Mouse (Mus musculus) hindbrain, embryonic 13.5 days (tissue): ENCODE results near the gene Wap. TPM values are rescaled to one million over a fixed set of nuclear protein-coding genes. Genes with fewer than 3 reads are reported as not detected.
"Not testable (repeated sequence)": the region's sequence is repeated elsewhere in the genome, so short reads cannot be mapped to it uniquely, and the experiment has no call there.

Experiments
- ATAC-seq: fragments of 200-750 bp; cut with Nextera tagmentation; 2 replicates; pipeline ENCODE4 v1.8.0; 2017; ENCODE audit warnings: moderate TSS enrichment; ENCODE audit not compliant: low FRiP score
- H3K27ac ChIP-seq: fragments of 300-500 bp; sonication (generic); 2 replicates; pipeline ENCODE4 v1.5.1; 2015; ENCODE audit warnings: inconsistent platforms, mild to moderate bottlenecking, moderate library complexity
- H3K27me3 ChIP-seq: fragments of 300-500 bp; sonication (generic); 2 replicates; pipeline ENCODE4 v1.6.1; 2015; ENCODE audit warnings: mild to moderate bottlenecking, inconsistent platforms
- H3K36me3 ChIP-seq: fragments of 300-500 bp; sonication (generic); 2 replicates; pipeline ENCODE4 v1.6.1; 2015; ENCODE audit warnings: mild to moderate bottlenecking, inconsistent platforms
- H3K4me1 ChIP-seq: fragments of 300-500 bp; sonication (generic); replicated peaks from 2 replicates; pipeline ENCODE4 v1.6.1; 2015; ENCODE audit warnings: inconsistent platforms
- H3K4me2 ChIP-seq: fragments of 300-500 bp; sonication (generic); 2 replicates; pipeline ENCODE4 v1.6.1; 2015; ENCODE audit warnings: inconsistent platforms, mild to moderate bottlenecking, moderate library complexity
- H3K4me3 ChIP-seq: fragments of 300-500 bp; sonication (generic); 2 replicates; pipeline ENCODE4 v1.5.1; 2015; ENCODE audit warnings: mild to moderate bottlenecking, inconsistent platforms
- H3K9ac ChIP-seq: fragments of 300-500 bp; sonication (generic); 2 replicates; pipeline ENCODE4 v1.6.1; 2015; ENCODE audit warnings: mild to moderate bottlenecking, inconsistent platforms
- H3K9me3 ChIP-seq: fragments of 300-500 bp; sonication (generic); 2 replicates; pipeline ENCODE4 v1.6.1; 2016; ENCODE audit warnings: inconsistent platforms
- WGBS: fragments of 180-500 bp; shearing (Covaris S2); methylation state at CpG from one replicate; pipeline ENCODE4 v1.1.7; 2015; 5-methylcytosine and 5-hydroxymethylcytosine counted together
- polyA plus RNA-seq: library from polyadenylated mRNA; unstranded; fragments of >200 nt; fragmentation: Nextera tagmentation; extraction: Ambion mirVana; gene quantifications from 2 replicates; pipeline ENCODE4 v1.2.1, GENCODE M21; 2015

Gene Wap
- polyA plus RNA-seq, 1 experiment from 2014 or later, result not detected

DNA sequence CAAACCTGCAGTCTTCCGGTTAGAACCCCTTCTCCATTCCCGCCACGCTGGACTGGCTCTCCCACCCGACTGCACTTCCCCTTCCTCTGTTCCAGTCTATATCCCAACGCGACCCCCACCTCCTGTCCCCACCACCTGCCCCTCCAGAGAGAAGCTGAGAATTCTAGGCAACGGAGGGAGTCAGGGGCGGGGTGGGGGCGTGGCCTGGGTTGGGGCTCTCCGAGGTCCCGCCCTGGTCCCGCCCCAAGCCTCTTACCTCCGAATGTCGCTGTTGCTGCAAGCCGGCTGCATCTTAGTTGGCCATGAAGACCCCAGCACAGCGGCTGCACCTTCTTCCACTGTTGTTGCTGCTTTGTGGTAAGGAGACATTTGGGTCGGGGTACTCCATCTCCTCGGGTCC is 19.8 kb upstream of the Wap start, which contains the start of gene Ramp3:
Gene Ramp3, plus strand, starts transcription at position 251 of the 400 bp plus-strand sequence.
- WGBS, result under 1% methylated on average over 18 of the region's 18 CpGs
- Histone ChIP-seq H3K9me3 (no peaks in the 10 kb centered on the region), H3K27me3 (peaks cover 18% of the 10 kb centered on the region), H3K4me1 (peaks cover 31% of the 10 kb centered on the region), H3K27ac (no peak within 1 kb of the TSS), H3K36me3 (no peaks in the 10 kb centered on the region), H3K4me3 (peak within 1 kb of the TSS; percentile 45), H3K4me2 (peak within 1 kb of the TSS; percentile 77), H3K9ac (peak within 1 kb of the TSS; percentile 71)
- peak; percentile 61 for ATAC-seq

DNA sequence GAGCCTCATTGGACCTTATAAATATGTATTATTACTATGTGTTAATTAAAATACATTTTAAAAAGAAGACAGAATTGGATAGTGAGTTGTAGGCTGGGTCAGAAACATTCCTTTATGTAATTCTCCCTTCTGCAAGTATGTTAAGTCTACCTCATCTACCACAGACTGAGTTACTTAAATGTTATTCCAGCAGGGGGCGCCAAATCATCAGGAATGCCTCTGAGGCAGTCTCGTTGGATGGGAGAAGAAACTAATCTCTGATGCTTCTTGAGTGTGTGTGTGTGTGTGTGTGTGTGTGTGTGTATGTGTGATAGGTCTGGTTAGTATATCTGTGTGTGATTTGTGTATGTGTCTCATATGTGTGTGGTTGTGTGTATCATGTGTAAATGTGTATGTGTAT is 16.5 kb upstream of the Wap start:
- peak; percentile 62 for ATAC-seq
- Histone ChIP-seq H3K27me3 (peaks cover 8% of the 10 kb centered on the region; the same call in 1 of the 2 replicates), H3K27ac (no peak overlapping the region), H3K4me2 (no peak overlapping the region), H3K36me3 (no peaks in the 10 kb centered on the region), H3K9ac (no peak overlapping the region), H3K9me3 (no peaks in the 10 kb centered on the region), H3K4me3 (no peak overlapping the region), H3K4me1 (peaks cover 19% of the 10 kb centered on the region)
- 1% methylated on average over 2 of the region's 2 CpGs for WGBS

DNA sequence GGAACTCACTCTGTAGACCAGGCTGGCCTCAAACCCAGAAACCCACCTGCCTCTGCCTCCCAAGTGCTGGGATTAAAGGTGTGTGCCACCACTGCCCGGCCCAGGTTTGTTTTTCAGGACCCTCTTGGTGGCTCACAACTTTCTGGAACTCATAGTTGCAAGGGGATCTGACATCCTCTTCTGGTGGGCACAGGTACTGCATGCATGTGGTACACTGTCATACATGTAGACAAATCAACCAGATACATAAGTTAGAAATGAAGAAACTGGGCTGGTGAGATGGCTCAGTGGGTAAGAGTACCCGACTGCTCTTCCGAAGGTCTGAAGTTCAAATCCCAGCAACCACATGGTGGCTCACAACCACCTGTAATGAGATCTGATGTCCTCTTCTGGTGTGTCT is 14.5 kb upstream of the Wap start:
- 82% methylated on average over 3 of the region's 3 CpGs for whole genome bisulfite sequencing
- not testable (repeated sequence) for H3K4me3 ChIP-seq, H3K36me3 ChIP-seq, ATAC-seq, H3K9ac ChIP-seq, H3K27me3 ChIP-seq, H3K4me1 ChIP-seq, H3K4me2 ChIP-seq, H3K27ac ChIP-seq, H3K9me3 ChIP-seq

DNA sequence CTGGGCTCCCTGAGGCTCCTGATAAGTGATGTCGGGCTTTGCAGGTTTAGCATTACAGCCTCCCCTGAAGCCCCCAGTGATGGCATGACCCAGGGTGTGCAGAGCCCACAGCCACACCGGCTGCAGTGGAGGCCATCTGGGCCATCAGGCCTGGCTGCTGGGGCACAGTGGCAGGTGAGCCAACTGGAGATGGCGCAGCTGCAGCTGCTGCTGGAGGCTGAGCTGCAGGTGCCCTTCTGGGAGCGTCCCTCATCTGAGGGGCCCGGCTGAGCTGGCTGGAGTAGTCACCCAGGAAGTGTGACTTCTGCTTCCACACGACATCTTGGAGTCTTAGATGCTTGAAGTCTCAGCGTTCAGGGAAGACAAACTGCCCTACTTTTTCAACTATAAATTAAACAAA is 12.1 kb upstream of the Wap start:
- no peak overlapping the region for H3K4me2 ChIP-seq
- no peak overlapping the region for H3K27ac ChIP-seq
- H3K4me3 ChIP-seq, result no peak overlapping the region
- no peak for ATAC-seq
- H3K9me3 ChIP-seq, result no peaks in the 10 kb centered on the region
- no peak overlapping the region for H3K9ac ChIP-seq
- no peaks in the 10 kb centered on the region for H3K27me3 ChIP-seq
- no peaks in the 10 kb centered on the region for H3K4me1 ChIP-seq
- no peaks in the 10 kb centered on the region for H3K36me3 ChIP-seq
- 64% methylated on average over 7 of the region's 7 CpGs for WGBS

DNA sequence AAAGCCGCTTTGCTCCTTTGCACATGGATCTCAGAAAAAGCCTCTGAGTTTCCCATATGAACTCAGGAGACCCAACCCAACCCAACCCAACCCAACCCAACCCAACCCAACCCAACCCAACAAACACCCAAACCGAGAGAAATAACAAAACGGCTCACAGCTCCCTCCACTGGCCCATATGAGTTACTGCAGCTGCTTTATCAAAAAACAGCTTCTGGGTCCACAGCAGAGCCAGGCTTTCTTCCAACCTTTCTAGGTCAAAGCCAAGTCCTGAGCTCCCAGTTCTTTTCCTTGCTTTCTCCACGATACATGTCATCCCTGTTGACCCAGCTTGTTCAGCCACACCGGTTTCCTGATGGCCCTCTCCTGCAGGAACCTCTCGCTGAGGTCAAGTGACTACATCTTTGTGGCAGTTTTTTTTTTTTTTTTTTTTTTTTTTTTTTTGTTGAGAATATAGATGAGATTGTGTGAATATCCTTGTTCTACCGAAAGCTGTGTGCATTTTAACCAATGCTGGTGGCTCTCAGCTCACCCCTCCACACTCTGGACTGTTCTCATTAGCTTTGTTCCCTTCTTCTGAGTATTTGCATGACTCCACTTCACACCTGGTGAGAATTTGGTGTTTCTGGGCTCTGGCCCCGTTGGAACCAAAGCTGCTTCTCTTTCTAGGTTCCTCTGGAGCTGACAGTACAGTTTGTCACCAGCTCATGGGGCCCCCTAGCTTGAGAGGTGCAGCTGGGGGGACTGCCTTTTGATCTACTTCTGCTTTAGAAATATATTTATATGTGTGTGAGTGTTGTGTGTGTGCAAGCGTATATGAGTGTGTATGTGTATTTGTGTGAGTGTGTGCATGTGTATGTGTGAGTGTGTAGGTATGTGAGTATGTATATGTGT is 9.6 kb upstream of the Wap start:
- H3K27me3 ChIP-seq, result no peaks in the 10 kb centered on the region
- H3K27ac ChIP-seq, result no peak overlapping the region
- no peaks in the 10 kb centered on the region for H3K36me3 ChIP-seq
- 64% methylated on average over 9 of the region's 9 CpGs for WGBS
- no peaks in the 10 kb centered on the region for H3K9me3 ChIP-seq
- H3K4me3 ChIP-seq, result no peak overlapping the region
- no peaks in the 10 kb centered on the region for H3K4me1 ChIP-seq
- ATAC-seq, result no peak
- H3K9ac ChIP-seq, result no peak overlapping the region
- no peak overlapping the region for H3K4me2 ChIP-seq

DNA sequence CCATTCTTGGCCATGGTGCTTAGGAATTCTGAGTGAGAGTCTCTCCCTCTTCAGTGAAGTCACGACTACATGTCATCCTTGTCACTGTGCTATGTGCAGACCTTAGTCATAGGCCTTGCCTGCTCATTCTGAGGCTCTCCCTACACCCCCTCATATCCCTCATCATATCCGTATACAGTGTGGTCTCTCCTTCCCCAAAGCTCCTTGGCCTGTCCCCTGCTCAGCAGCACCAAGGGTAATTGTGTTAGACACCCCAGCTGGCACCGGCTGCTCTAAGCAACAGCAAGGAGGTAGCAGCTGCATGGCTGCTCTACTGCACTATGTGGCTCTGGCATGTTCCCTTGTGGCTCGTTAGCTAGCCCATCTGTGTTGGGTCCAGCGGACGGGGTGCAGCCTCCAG is 6.1 kb upstream of the Wap start:
- no peak for ATAC-seq
- H3K4me3 ChIP-seq, result no peak overlapping the region
- 70% methylated on average over 6 of the region's 6 CpGs for WGBS

DNA sequence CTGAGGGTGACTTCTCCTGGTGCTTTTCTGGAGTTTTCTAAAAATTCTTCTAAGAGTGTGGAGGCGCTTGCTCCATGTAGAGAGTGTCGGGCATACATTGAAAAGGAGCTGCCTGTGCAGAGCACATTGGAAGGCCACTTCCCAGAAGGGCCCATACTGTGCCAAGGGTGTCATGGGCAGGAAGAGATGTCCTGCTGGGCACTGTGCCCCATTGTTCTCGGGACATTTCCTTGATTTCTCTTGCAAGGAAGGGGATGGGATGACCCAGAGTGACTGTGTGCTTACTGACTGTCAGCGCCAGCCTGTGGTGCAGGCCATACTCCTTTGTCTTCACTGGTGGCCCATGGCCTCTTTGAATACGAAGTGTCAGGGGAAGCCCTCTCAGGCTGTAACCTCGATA is 635 bp upstream of the Wap start:
- no peak for ATAC-seq
- Histone ChIP-seq H3K27ac (no peak overlapping the region), H3K4me3 (no peak overlapping the region), H3K36me3 (no peaks in the 10 kb centered on the region), H3K9me3 (no peaks in the 10 kb centered on the region), H3K9ac (no peak overlapping the region), H3K4me2 (no peak overlapping the region), H3K27me3 (no peaks in the 10 kb centered on the region), H3K4me1 (no peaks in the 10 kb centered on the region)
- WGBS, result 81% methylated on average over 6 of the region's 6 CpGs

More for the DNA sequence above, 6.1 kb upstream of the Wap start:
- H3K4me2 ChIP-seq, result no peak overlapping the region
- no peaks in the 10 kb centered on the region for H3K9me3 ChIP-seq
- no peaks in the 10 kb centered on the region for H3K36me3 ChIP-seq
- H3K27me3 ChIP-seq, result no peaks in the 10 kb centered on the region
- no peak overlapping the region for H3K9ac ChIP-seq
- H3K27ac ChIP-seq, result no peak overlapping the region
- no peaks in the 10 kb centered on the region for H3K4me1 ChIP-seq

DNA sequence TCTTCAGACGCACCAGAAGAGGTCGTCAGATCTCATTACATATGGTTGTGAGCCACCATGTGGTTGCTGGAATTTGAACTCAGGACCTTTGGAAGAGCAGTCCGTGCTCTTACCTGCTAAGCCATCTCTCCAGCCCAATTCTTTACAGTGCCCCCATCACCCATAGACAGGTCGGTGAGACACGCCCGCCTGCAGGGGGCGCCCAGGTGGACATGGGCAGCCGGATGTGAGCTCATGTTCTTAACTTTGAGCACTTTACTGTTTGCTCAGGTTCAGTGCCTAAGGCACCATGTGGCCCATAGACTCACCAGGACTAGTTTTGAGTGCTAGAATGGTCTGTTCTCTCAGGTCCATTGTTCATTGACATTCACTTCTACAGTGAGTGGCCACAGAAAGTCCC is 2.3 kb downstream of the Wap start:
- 78% methylated on average over 8 of the region's 8 CpGs for WGBS
- no peaks in the 10 kb centered on the region for H3K4me1 ChIP-seq
- no peak for ATAC-seq
- no peak overlapping the region for H3K9ac ChIP-seq
- H3K27ac ChIP-seq, result no peak overlapping the region
- no peak overlapping the region for H3K4me3 ChIP-seq
- H3K9me3 ChIP-seq, result no peaks in the 10 kb centered on the region
- no peak overlapping the region for H3K4me2 ChIP-seq
- no peaks in the 10 kb centered on the region for H3K27me3 ChIP-seq
- H3K36me3 ChIP-seq, result no peaks in the 10 kb centered on the region

DNA sequence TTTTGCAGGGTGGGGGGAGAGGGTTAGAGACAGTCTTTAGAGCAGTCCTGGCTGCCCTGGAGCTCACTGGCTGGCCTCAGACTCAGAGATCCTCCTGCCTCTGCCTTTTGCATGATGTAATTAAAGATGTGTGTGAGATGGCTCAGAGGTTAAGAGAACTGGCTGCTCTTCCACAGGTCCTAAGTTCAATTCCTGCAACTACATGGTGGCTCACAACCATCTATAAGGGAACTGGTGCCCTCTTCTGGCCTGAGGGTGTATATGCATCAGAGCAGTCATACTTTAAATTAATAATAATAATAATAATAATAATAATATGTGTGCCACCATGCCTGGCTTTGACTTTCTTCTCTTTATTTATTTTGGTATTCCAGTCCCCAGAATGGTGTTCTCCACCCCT is 8.8 kb downstream of the Wap start:
- Histone ChIP-seq H3K4me3 (no peak overlapping the region), H3K4me2 (no peak overlapping the region), H3K9me3 (no peaks in the 10 kb centered on the region), H3K36me3 (no peaks in the 10 kb centered on the region), H3K4me1 (peaks cover 14% of the 10 kb centered on the region), H3K27me3 (no peaks in the 10 kb centered on the region), H3K9ac (no peak overlapping the region), H3K27ac (no peak overlapping the region)
- no peak for ATAC-seq

DNA sequence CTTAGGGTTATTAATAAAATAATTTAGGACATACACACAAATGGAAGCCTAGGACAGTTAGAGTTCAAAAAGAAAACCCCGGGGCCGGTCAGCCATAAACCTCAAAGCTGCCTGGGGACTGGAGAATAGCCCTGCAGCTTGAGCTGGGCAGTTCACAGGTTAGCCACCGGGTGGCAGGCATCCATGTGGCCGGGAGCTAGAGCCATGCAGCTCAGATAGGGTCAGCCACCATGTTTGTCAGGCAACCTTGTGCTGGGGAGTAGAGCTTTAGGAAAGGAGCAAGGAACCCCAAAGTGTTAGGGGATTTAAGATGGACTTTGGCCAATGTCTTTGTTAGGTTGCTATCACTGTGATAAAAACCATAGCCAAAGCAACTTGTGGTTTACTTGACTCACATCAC is 9.9 kb downstream of the Wap start:
- Histone ChIP-seq H3K27me3 (no peaks in the 10 kb centered on the region), H3K27ac (no peak overlapping the region), H3K9ac (no peak overlapping the region), H3K4me3 (no peak overlapping the region), H3K4me1 (peaks cover 25% of the 10 kb centered on the region), H3K4me2 (no peak overlapping the region), H3K9me3 (no peaks in the 10 kb centered on the region), H3K36me3 (peaks cover 8% of the 10 kb centered on the region)
- no peak for ATAC-seq
- 24% methylated on average over 4 of the region's 4 CpGs for WGBS

DNA sequence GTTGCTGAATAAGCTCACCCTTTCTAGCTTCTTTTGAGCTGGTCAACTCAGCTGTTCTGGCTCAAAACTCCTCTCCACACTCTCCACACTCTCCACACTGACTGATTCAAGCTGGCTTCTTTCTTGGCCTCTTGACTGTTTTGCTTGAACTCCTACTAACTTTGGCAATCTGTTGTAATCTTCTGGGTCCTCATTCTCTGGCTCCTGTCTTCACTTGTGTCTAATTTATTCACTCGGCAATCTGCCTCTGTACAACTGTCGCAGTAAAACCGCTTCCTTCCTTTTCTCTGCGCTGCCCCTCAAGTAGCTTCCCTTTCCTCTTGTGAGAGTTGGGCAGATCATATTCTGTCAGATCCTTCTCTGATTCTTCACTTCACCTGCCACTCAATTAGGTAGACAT is 10.7 kb downstream of the Wap start:
- H3K4me2 ChIP-seq, result no peak overlapping the region
- no peak overlapping the region for H3K4me3 ChIP-seq
- H3K9me3 ChIP-seq, result no peaks in the 10 kb centered on the region
- no peak overlapping the region for H3K9ac ChIP-seq
- peaks cover 33% of the 10 kb centered on the region for H3K4me1 ChIP-seq
- H3K27ac ChIP-seq, result no peak overlapping the region
- ATAC-seq, result no peak
- H3K27me3 ChIP-seq, result no peaks in the 10 kb centered on the region
- peaks cover 17% of the 10 kb centered on the region for H3K36me3 ChIP-seq
- WGBS, result 93% methylated on average over 4 of the region's 4 CpGs

DNA sequence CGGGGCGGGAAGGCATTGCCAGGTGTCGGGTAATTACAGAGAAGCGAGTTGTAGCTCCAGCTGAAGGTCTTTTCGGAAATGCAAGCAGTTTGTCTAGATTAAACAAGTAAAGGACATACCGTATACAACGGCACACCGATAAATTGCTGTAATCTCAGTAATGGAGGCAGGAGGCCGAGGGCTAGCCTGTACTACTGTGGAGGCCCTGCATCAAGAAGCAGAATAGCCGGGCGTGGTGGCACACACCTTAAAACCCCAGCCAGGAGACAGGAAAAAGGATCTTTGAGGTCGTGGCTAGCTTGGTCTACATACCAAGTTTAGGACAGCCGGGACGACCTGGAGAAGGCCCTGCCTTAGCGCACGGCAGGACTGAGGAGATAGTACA is 12.1 kb downstream of the Wap start:
- ATAC-seq, result peak; percentile 36
- Histone ChIP-seq H3K9ac (peak overlapping the region; percentile 84), H3K36me3 (peaks cover 27% of the 10 kb centered on the region), H3K27ac (peak overlapping the region; percentile 91), H3K9me3 (no peaks in the 10 kb centered on the region), H3K4me3 (peak overlapping the region; percentile 71), H3K27me3 (no peaks in the 10 kb centered on the region), H3K4me1 (peaks cover 33% of the 10 kb centered on the region), H3K4me2 (peak overlapping the region; percentile 90)
- 15% methylated on average over 16 of the region's 16 CpGs for WGBS
